Mouse (Mus musculus) kidney, adult 2 months (tissue): ENCODE measurements around the gene Gm5788. TPM values are rescaled to one million over a fixed set of nuclear protein-coding genes. Genes with fewer than 3 reads are reported as not detected.
"Not testable (repeated sequence)": the region's sequence is repeated elsewhere in the genome, so short reads cannot be mapped to it uniquely, and the experiment has no call there.

Experiments
- DNase-seq: peaks from one replicate; pipeline ENCODE4 v3.0.0; 2021
- H3K27ac ChIP-seq: fragments of 200-500 bp; 2 replicates; pipeline ENCODE4 v1.5.1; 2012; ENCODE audit warnings: low read depth, low read length, control low read depth, inconsistent platforms; ENCODE audit not compliant: insufficient read depth
- H3K27me3 ChIP-seq: fragments of 200-500 bp; replicated peaks from 2 replicates; pipeline ENCODE4 v1.6.1; 2012; ENCODE audit warnings: mild to moderate bottlenecking, moderate library complexity, low read length, inconsistent platforms; ENCODE audit not compliant: control insufficient read depth, insufficient read depth
- H3K36me3 ChIP-seq: fragments of 200-500 bp; 2 replicates; pipeline ENCODE4 v1.6.1; 2012; ENCODE audit warnings: mild to moderate bottlenecking, moderate library complexity, low read length, inconsistent platforms; ENCODE audit not compliant: control insufficient read depth, insufficient read depth
- H3K4me1 ChIP-seq: fragments of 200-500 bp; 2 replicates; pipeline ENCODE4 v1.6.1; 2011; ENCODE audit warnings: low read length; ENCODE audit not compliant: control insufficient read depth, insufficient read depth
- H3K4me3 ChIP-seq: fragments of 200-500 bp; 2 replicates; pipeline ENCODE4 v1.5.1; 2011; ENCODE audit warnings: mild to moderate bottlenecking, low read depth, low read length, control low read depth; ENCODE audit not compliant: insufficient read depth
- CTCF ChIP-seq: fragments of 200-500 bp; conservative IDR thresholded peaks from 2 replicates; pipeline ENCODE4 v1.5.1; 2011; ENCODE audit warnings: low read depth, mild to moderate bottlenecking, control low read depth, low read length, moderate library complexity, mixed read lengths; ENCODE audit not compliant: insufficient read depth, insufficient read length
- POLR2A ChIP-seq: fragments of 200-500 bp; IDR thresholded peaks from one replicate; pipeline ENCODE4 v1.6.1; 2011; ENCODE audit warnings: low read depth, low read length, control low read depth
- WGBS: fragments of 180-500 bp; shearing (Covaris S2); methylation state at CpG from one replicate; pipeline ENCODE4 v1.1.7; 2018; 5-methylcytosine and 5-hydroxymethylcytosine counted together
- polyA plus RNA-seq: library from polyadenylated mRNA; depleted of rRNA; stranded (reverse); fragments of >200 nt; gene quantifications from 2 replicates; pipeline ENCODE4 v1.2.3, GENCODE M21; 2012; rRNA removed

Gm5788 gene
- polyA plus RNA-seq, 1 experiment = not detected

DNA sequence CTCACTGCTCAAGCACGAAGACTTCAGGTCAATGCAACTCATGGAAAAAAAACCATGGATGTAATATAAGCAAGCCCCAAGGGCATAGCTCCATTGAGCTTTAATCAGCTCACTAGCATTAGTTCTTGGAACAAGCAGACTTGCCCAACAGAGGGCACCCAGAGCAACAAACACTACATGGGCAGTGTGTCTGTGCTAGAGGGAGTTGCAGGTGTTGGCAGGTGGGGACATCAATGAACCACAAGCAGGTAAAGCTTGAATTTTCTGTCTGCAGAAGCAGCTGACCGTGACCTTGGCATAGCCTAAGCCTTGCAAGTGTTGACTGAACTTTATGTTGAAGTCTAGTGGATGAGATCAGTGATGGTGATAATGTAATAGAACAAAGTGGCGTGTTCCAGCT, 19.8 kb upstream of the Gm5788 start:
- no peak overlapping the region for H3K27ac ChIP-seq
- DNase-seq = no peak
- TF ChIP-seq CTCF (no peak), POLR2A (no peak)
- no peaks in the 10 kb centered on the region for H3K27me3 ChIP-seq
- H3K36me3 ChIP-seq = no peaks in the 10 kb centered on the region
- H3K4me1 ChIP-seq = peaks cover 9% of the 10 kb centered on the region
- no peak overlapping the region for H3K4me3 ChIP-seq
- 64% methylated on average over 3 of the region's 3 CpGs for WGBS

DNA sequence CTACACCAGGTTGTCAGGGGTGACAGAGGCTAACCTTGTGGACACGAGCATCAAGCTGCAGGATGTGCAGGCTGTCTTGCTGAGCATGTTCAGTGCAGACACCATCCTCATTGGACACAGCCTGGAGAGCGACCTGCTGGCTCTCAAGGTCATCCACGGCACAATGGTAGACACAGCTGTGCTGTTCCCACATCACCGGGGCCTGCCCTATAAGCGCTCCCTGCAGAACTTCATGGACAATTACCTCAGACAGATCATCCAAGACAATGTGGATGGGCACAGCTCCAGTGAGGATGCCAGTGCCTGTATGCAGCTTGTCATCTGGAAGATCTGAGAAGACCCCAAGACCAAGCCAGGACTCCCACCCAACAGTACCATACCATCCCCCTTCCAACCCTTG, 12.0 kb upstream of the Gm5788 start:
- not testable (repeated sequence) for H3K4me1 ChIP-seq, H3K36me3 ChIP-seq, DNase-seq

DNA sequence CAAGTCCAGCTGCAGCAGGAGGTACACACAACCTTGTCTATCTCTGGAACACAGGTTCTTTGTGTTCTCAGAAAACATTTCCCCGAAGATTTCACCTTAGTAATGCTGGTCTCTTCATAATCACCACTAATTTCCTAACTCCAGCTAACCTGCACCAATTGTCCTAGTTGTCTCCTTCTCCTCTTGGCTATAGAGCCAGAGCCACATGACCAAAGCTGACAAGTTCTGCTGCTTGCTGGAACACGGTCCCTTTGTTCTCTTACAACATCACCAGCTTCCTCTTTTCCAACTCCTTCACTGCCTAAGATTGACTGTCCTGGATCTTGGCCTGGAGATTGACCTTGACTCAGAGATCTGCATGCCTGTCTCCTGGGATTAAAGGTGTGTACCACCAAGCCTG, 5.8 kb upstream of the Gm5788 start:
- 65% methylated on average over 2 of the region's 2 CpGs for WGBS
- not testable (repeated sequence) for H3K36me3 ChIP-seq, H3K4me3 ChIP-seq, H3K27me3 ChIP-seq, H3K27ac ChIP-seq, H3K4me1 ChIP-seq, DNase-seq

More for the DNA sequence above, 12.0 kb upstream of the Gm5788 start:
- H3K4me3 ChIP-seq, H3K27ac ChIP-seq, H3K27me3 ChIP-seq: not testable (repeated sequence)
- 69% methylated on average over 5 of the region's 5 CpGs for WGBS

DNA sequence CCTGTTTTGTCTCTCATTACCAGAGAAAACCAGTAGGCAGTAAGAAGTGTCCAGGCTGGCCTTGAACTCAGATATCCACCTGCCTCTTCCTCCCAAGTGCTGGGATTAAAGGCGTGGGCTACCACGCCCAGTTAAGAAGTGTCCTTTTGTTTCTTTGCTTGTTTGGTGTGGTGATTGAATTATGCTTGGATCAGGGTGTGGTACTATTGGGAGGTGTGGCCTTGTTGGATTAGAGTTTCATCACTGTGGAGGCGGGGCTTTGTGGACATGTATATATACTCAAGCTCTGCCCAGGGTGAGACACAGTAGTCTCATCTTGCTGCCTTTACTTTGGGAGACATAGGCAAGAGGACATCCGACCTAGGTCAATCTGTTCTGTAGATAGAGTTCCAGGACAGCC, 19.5 kb downstream of the Gm5788 start, which contains the start of gene Gm8300:
TSS of gene Gm8300 (plus strand) at position 301 of the 400 bp plus-strand sequence.
- H3K36me3 ChIP-seq, H3K27me3 ChIP-seq, H3K4me1 ChIP-seq, H3K27ac ChIP-seq, DNase-seq, H3K4me3 ChIP-seq: not testable (repeated sequence)
- WGBS = 85% methylated on average over 4 of the region's 4 CpGs

DNA sequence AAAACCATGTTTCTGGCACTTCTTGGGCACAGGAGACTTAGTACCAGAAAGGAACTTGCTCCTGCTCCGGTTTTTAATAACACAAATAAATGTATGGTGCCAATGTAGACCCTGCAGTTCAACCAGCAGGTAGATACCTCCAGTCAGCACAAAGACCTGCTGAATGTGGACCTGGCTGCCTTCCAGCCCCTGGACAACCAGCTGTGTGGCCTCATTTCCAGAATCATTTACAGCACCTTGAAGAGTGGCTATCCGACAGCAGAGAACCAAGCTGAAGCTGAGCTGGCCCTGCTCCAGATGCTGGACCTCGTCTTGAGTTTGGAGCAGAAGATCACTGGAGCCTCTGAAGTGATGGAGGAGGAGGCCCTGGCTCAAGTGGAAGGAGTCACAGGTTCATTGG, 25.1 kb downstream of the Gm5788 start:
- not testable (repeated sequence) for H3K27ac ChIP-seq, H3K36me3 ChIP-seq, H3K27me3 ChIP-seq, H3K4me3 ChIP-seq, H3K4me1 ChIP-seq
- DNase-seq = peak; percentile 43
- WGBS = 33% methylated on average over 3 of the region's 3 CpGs

DNA sequence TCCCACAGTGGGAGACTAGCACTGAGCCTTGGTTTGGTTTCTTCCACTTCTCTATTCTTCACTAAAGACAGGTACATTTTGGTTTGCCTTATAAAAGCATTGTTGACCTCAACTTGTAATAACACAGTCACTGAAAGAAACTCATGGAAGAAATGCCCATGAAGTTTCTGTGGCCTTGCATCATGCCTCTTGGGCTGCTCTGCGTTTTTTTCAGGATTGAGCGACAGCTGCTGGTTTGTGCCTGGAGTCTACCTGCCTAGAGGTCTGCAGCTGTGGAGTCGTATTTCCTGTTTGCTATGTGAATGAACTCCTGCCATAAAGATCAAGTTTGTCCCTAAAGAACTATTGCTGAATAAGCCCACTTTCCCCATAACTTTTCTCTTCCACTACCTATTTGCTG, 49.4 kb downstream of the Gm5788 start:
- 70% methylated on average over 3 of the region's 3 CpGs for WGBS

More for the DNA sequence above, 49.4 kb downstream of the Gm5788 start:
- H3K4me3 ChIP-seq = no peak overlapping the region
- no peaks in the 10 kb centered on the region for H3K36me3 ChIP-seq
- no peak overlapping the region for H3K27ac ChIP-seq
- H3K4me1 ChIP-seq = no peaks in the 10 kb centered on the region
- TF ChIP-seq CTCF = no peak
- TF ChIP-seq POLR2A = no peak
- H3K27me3 ChIP-seq = no peaks in the 10 kb centered on the region
- no peak for DNase-seq

Other genes with a start within 250 kb of the Gm5788 start
- gene Vipas39, start 228.5 kb upstream of the Gm5788 start, polyA plus RNA-seq = 47.4 and 50.0 TPM in 2 replicates
- 55.1 and 78.5 TPM in 2 replicates for gene Ahsa1, start 228.2 kb upstream of the Gm5788 start, polyA plus RNA-seq
- gene Ism2, start 195.0 kb upstream of the Gm5788 start, polyA plus RNA-seq = 0.06 TPM in 1 of 2 replicates, not detected in the other
- gene Sptlc2, start 106.4 kb upstream of the Gm5788 start, polyA plus RNA-seq = 24.8 and 35.0 TPM in 2 replicates
- gene Slirp, start 50.8 kb upstream of the Gm5788 start, polyA plus RNA-seq = 27.7 and 40.0 TPM in 2 replicates
- gene Alkbh1, start 50.7 kb upstream of the Gm5788 start, polyA plus RNA-seq = 9.2 and 10.4 TPM in 2 replicates
- 10.5 and 13.6 TPM in 2 replicates for gene Snw1, start 22.4 kb upstream of the Gm5788 start, polyA plus RNA-seq
- gene Gm8300, start 19.6 kb downstream of the Gm5788 start, polyA plus RNA-seq = not detected in 2 replicates
- not detected in 2 replicates for gene Oog1, start 108.0 kb downstream of the Gm5788 start, polyA plus RNA-seq
- not detected in 2 replicates for gene Gm4027, start 124.1 kb downstream of the Gm5788 start, polyA plus RNA-seq
- not detected in 2 replicates for gene Gm16381, start 149.9 kb downstream of the Gm5788 start, polyA plus RNA-seq